Comparison of ENCODE assay signal across 51 mouse cellular contexts in genomic region chr9:37871536-37871935, GRCm38 (mm10). TPM values are rescaled to one million over a fixed set of nuclear protein-coding genes. Genes with fewer than 3 reads are reported as not detected.
"Had no signal": no experiment of that assay in that cellular context is flagged by ENCODE, and none has a peak within 500 bp of the region (broad histone marks: within the 10 kb centered on the region; RNA-seq: fewer than 3 reads in every experiment).

No protein-coding gene starts in this region.

- H3K4me3 ChIP-seq: heart, embryonic 10.5 days; heart, embryonic 12.5 days; heart, embryonic 13.5 days; heart, embryonic 15.5 days; hindbrain, embryonic 10.5 days; hindbrain, embryonic 12.5 days; hindbrain, embryonic 13.5 days; hindbrain, embryonic 15.5 days; intestine, embryonic 15.5 days; kidney, embryonic 15.5 days; layer of hippocampus, adult 2 months had no signal

- ATAC-seq: hindbrain, embryonic 16.5 days; hindbrain, postnatal 0 days; inflammation-experienced regulatory T-cells, adult 6 months; intestine, embryonic 15.5 days; intestine, embryonic 16.5 days; intestine, postnatal 0 days had no signal

- DNase-seq: heart, postnatal 10 days; heart, postnatal 14 days; heart, postnatal 36 days; heart, postnatal 4 days; kidney, adult 11 months; kidney, adult 18-20 months; kidney, adult 2 months; kidney, adult 8-10 months; kidney, adult 9 months; kidney, postnatal 10 days; kidney, postnatal 14 days; kidney, postnatal 25 days; kidney, postnatal 36 days; kidney, postnatal 4 days; layer of hippocampus, adult 9-11 months; layer of hippocampus, postnatal 36 days had no signal

- H3K27ac ChIP-seq: heart, embryonic 10.5 days; heart, embryonic 13.5 days; heart, embryonic 15.5 days; hindbrain, embryonic 10.5 days; hindbrain, embryonic 12.5 days; hindbrain, embryonic 13.5 days; hindbrain, embryonic 14.5 days; hindbrain, embryonic 15.5 days; hindbrain, postnatal 0 days; intestine, embryonic 15.5 days; kidney, embryonic 15.5 days; kidney, postnatal 0 days; layer of hippocampus, adult 2 months had no signal

- H3K4me1 ChIP-seq: heart, embryonic 10.5 days; hindbrain, embryonic 10.5 days; hindbrain, embryonic 12.5 days; hindbrain, embryonic 13.5 days; hindbrain, embryonic 15.5 days; intestine, embryonic 15.5 days; kidney, embryonic 15.5 days had no signal

RNA-seq across cellular contexts. Expression of gene Olfr877, which starts 17.5 kb away (rescaled TPM):
- total RNA-seq: heart, postnatal 10 days; heart, postnatal 14 days; heart, postnatal 25 days; heart, postnatal 36 days; heart, postnatal 4 days; hematopoietic stem cell, adult 5-6 weeks; hindbrain, postnatal 0 days; layer of hippocampus, adult 18-20 months; layer of hippocampus, adult 2 months; layer of hippocampus, adult 8-10 months; layer of hippocampus, postnatal 10 days; layer of hippocampus, postnatal 14 days; layer of hippocampus, postnatal 25 days; left cerebral cortex, adult 18-20 months had no signal
- polyA plus RNA-seq: heart, embryonic 10.5 days; heart, embryonic 11.5 days; heart, embryonic 12.5 days; heart, embryonic 13.5 days; heart, embryonic 14.5 days; heart, embryonic 15.5 days; heart, embryonic 16.5 days; heart, postnatal 0 days; hindbrain, embryonic 10.5 days; hindbrain, embryonic 11.5 days; hindbrain, embryonic 12.5 days; hindbrain, embryonic 13.5 days; hindbrain, embryonic 14.5 days; hindbrain, embryonic 15.5 days; hindbrain, embryonic 16.5 days; hindbrain, postnatal 0 days; intestine, embryonic 14.5 days; intestine, embryonic 15.5 days; intestine, embryonic 16.5 days; intestine, postnatal 0 days; kidney, adult 2 months; kidney, embryonic 14.5 days; kidney, embryonic 15.5 days; kidney, embryonic 16.5 days; kidney, postnatal 0 days; large intestine, adult 2 months had no signal

RNA-seq across cellular contexts. Expression of gene Olfr145, which starts 25.0 kb away (rescaled TPM):
- total RNA-seq: heart, postnatal 10 days; heart, postnatal 14 days; heart, postnatal 25 days; heart, postnatal 36 days; heart, postnatal 4 days; hematopoietic stem cell, adult 5-6 weeks; hindbrain, postnatal 0 days; layer of hippocampus, adult 18-20 months; layer of hippocampus, adult 2 months; layer of hippocampus, adult 8-10 months; layer of hippocampus, postnatal 10 days; layer of hippocampus, postnatal 14 days; layer of hippocampus, postnatal 25 days; layer of hippocampus, postnatal 36 days; left cerebral cortex, adult 18-20 months had no signal
- polyA plus RNA-seq: heart, embryonic 10.5 days; heart, embryonic 11.5 days; heart, embryonic 12.5 days; heart, embryonic 13.5 days; heart, embryonic 14.5 days; heart, embryonic 15.5 days; heart, embryonic 16.5 days; heart, postnatal 0 days; hindbrain, embryonic 10.5 days; hindbrain, embryonic 11.5 days; hindbrain, embryonic 12.5 days; hindbrain, embryonic 13.5 days; hindbrain, embryonic 14.5 days; hindbrain, embryonic 15.5 days; hindbrain, embryonic 16.5 days; hindbrain, postnatal 0 days; inflammation-experienced regulatory T-cells, adult 6 months; intestine, embryonic 14.5 days; intestine, embryonic 15.5 days; intestine, embryonic 16.5 days; intestine, postnatal 0 days; kidney, adult 2 months; kidney, embryonic 14.5 days; kidney, embryonic 15.5 days; kidney, embryonic 16.5 days; kidney, postnatal 0 days; large intestine, adult 2 months had no signal

RNA-seq across cellular contexts. Expression of gene Olfr878, which starts 46.1 kb away (rescaled TPM):
- total RNA-seq: heart, postnatal 10 days; heart, postnatal 14 days; heart, postnatal 25 days; heart, postnatal 36 days; heart, postnatal 4 days; hematopoietic stem cell, adult 5-6 weeks; hindbrain, postnatal 0 days; layer of hippocampus, adult 18-20 months; layer of hippocampus, adult 2 months; layer of hippocampus, postnatal 10 days; layer of hippocampus, postnatal 14 days; layer of hippocampus, postnatal 25 days; layer of hippocampus, postnatal 36 days had no signal
- polyA plus RNA-seq: heart, embryonic 10.5 days; heart, embryonic 11.5 days; heart, embryonic 12.5 days; heart, embryonic 13.5 days; heart, embryonic 14.5 days; heart, embryonic 15.5 days; heart, embryonic 16.5 days; heart, postnatal 0 days; hindbrain, embryonic 10.5 days; hindbrain, embryonic 11.5 days; hindbrain, embryonic 12.5 days; hindbrain, embryonic 13.5 days; hindbrain, embryonic 14.5 days; hindbrain, embryonic 15.5 days; hindbrain, embryonic 16.5 days; hindbrain, postnatal 0 days; intestine, embryonic 14.5 days; intestine, embryonic 15.5 days; intestine, embryonic 16.5 days; intestine, postnatal 0 days; kidney, adult 2 months; kidney, embryonic 14.5 days; kidney, embryonic 15.5 days; kidney, embryonic 16.5 days; kidney, postnatal 0 days; large intestine, adult 2 months had no signal
